Mouse (Mus musculus) liver, embryonic 12.5 days (tissue): ENCODE data around the gene Pcif1. TPM values are rescaled to one million over a fixed set of nuclear protein-coding genes. Genes with fewer than 3 reads are reported as not detected.
A peak's percentile ranks its signal among the peaks of the same experiment; 100 is the strongest.

ENCODE experiments used
- ATAC-seq: fragments of 200-750 bp; cut with Nextera tagmentation; 2 replicates; pipeline ENCODE4 v1.8.0; 2017; ENCODE audit warnings: moderate number of reproducible peaks, mild to moderate bottlenecking, moderate library complexity
- H3K27ac ChIP-seq: fragments of 300-500 bp; sonication (generic); 2 replicates; pipeline ENCODE4 v1.5.1; 2016; ENCODE audit warnings: mild to moderate bottlenecking
- H3K27me3 ChIP-seq: fragments of 300-500 bp; sonication (generic); replicated peaks from 2 replicates; pipeline ENCODE4 v1.6.1; 2016; ENCODE audit warnings: mild to moderate bottlenecking, moderate library complexity
- H3K36me3 ChIP-seq: fragments of 300-500 bp; sonication (generic); 2 replicates; pipeline ENCODE4 v1.6.1; 2016; ENCODE audit warnings: mild to moderate bottlenecking, moderate library complexity
- H3K4me1 ChIP-seq: fragments of 300-500 bp; sonication (generic); 2 replicates; pipeline ENCODE4 v1.6.1; 2016
- H3K4me2 ChIP-seq: fragments of 300-500 bp; sonication (generic); 2 replicates; pipeline ENCODE4 v1.6.1; 2016; ENCODE audit warnings: mild to moderate bottlenecking, moderate library complexity
- H3K4me3 ChIP-seq: fragments of 300-500 bp; sonication (generic); 2 replicates; pipeline ENCODE4 v1.5.1; 2016; ENCODE audit warnings: mild to moderate bottlenecking, moderate library complexity
- H3K9ac ChIP-seq: fragments of 300-500 bp; sonication (generic); 2 replicates; pipeline ENCODE4 v1.6.1; 2016; ENCODE audit warnings: mild to moderate bottlenecking, moderate library complexity
- H3K9me3 ChIP-seq: fragments of 300-500 bp; sonication (generic); replicated peaks from 2 replicates; pipeline ENCODE4 v1.6.1; 2016; ENCODE audit warnings: mild to moderate bottlenecking, moderate library complexity
- WGBS: fragments of 180-500 bp; shearing (Covaris S2); methylation state at CpG from one replicate; pipeline ENCODE4 v1.1.7; 2016; ENCODE audit not compliant: insufficient replicate concordance; 5-methylcytosine and 5-hydroxymethylcytosine counted together
- polyA plus RNA-seq: library from polyadenylated mRNA; unstranded; fragments of >200 nt; fragmentation: Nextera tagmentation; extraction: Ambion mirVana; gene quantifications from 2 replicates; pipeline ENCODE4 v1.2.1, GENCODE M21; 2016

Pcif1 gene
- polyA plus RNA-seq, 1 experiment from 2014 or later, result 48.6 TPM

DNA sequence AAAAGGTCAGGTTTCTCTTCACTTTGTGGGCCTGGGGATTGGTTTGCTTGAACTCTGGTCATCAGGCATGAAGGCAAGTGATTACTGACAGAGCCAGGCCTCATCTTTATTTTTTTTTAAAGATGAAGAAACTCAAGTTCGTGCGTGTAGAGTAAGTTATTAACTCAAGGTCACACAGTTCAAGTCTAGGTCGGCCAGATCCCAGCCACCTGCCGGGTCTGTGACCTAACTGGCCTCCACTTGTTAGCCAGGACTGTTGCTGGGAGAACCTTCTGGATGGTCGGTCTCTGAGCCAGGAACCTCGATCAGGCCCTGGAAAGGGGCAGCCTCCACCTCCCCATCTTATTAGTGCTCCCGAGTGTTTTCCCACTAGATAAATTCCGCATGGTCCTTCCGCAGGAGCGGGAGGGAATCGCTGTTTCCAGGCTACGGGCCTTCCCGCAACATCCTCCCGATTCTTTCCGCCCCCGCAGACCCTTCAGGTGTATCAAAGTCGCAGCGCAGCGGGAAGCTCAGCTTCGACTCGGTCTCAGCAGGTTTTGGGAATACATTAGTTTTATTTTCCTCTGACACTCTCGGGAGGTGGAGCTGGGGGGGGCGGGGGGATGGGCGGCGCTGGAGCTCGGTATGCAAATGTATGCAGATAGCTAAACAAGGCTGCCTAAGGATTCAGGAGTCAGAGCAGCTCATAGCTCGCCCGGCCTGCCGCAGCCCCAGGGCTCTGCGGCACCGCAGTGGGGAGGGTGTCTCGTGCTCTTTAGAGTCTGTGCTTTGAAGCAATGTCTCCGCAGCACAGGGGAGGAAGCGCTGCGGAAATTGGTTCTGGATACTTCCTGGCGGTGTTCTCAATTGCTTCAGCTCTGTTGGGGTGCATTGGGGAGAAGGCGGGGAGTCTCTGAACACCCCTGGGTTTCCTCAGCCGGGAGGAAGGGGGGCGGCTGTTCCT, 59.3 kb downstream of the Pcif1 start:
- Histone ChIP-seq H3K27ac (no peak overlapping the region), H3K4me3 (peak overlapping the region; percentile 29), H3K4me2 (peak overlapping the region; percentile 51), H3K4me1 (peaks cover 15% of the 10 kb centered on the region), H3K27me3 (peaks cover 99% of the 10 kb centered on the region), H3K9ac (no peak overlapping the region), H3K36me3 (no peaks in the 10 kb centered on the region), H3K9me3 (no peaks in the 10 kb centered on the region)
- ATAC-seq, result 0 out of 2 replicates have a peak, but pooled peaks have one; percentile 49
- WGBS, result 4% methylated on average over 39 of the region's 39 CpGs

DNA sequence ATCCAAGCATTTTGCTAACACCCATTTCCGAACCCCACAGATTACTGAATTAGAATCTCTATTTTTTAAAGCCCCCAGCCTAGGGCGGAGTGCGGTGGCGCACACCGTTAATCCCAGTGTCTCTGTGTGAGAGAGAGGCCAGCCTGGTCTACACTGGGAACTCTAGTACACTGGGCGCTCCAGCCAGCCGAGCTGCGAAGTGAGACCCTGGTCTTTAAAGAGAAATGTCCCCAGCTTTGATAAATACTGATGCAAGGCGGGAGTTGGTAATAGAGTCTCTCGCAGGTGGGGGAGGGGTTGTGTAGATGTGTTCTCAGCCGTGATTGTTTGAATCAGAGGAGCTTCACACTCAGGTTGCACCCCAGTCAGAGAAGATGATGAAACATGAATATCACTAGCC, 60.0 kb downstream of the Pcif1 start:
- Histone ChIP-seq H3K36me3 (no peaks in the 10 kb centered on the region), H3K9ac (no peak overlapping the region; the same call in 1 of the 2 replicates), H3K4me2 (peak overlapping the region; percentile 51), H3K4me3 (peak overlapping the region; percentile 29; the same call in 1 of the 2 replicates), H3K4me1 (peaks cover 15% of the 10 kb centered on the region), H3K9me3 (no peaks in the 10 kb centered on the region), H3K27me3 (peaks cover 99% of the 10 kb centered on the region), H3K27ac (no peak overlapping the region)
- ATAC-seq, result no peak
- WGBS, result 3% methylated on average over 11 of the region's 11 CpGs

DNA sequence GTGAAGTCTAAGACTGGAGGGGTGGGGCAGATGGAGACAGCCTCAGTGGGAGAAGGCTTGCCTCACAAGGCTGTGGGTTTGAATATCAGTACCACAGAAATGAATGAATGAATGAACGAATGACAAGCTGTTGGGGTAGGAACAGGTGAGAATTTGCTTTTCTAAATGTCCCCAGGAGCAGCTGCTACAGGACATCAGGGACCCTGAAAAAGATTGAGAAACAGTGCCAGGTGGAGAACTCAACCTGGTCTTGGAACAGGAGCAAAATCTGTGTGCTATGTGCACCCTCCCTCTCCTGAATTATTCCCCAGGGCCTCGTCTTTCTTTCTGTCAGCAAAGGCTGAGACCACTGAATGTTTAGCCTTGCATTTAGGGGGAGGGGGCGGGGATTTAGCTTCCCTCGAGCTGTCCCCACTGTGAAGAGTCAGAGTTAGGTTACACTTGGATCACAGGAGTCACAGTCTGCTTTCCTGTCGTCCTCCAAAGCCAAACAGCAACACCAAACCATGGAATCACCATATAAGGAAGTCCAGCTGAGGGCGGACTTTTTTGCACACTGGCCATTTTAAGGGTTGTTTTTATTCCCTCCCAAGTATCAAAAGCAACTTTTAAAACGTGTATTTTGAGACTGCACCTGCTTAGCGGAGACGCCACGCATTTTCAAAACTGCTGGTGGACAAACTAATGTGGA, 61.2 kb downstream of the Pcif1 start, which contains the start of gene Mmp9:
Gene Mmp9, plus strand, starts transcription at position 641 of the 691 bp plus-strand sequence.
- Histone ChIP-seq H3K27me3 (peaks cover 99% of the 10 kb centered on the region), H3K9me3 (no peaks in the 10 kb centered on the region), H3K4me1 (peaks cover 15% of the 10 kb centered on the region), H3K4me2 (no peak within 1 kb of the TSS), H3K36me3 (no peaks in the 10 kb centered on the region), H3K9ac (no peak within 1 kb of the TSS), H3K4me3 (no peak within 1 kb of the TSS), H3K27ac (no peak within 1 kb of the TSS)
- no peak for ATAC-seq
- WGBS, result 20% methylated on average over 10 of the region's 10 CpGs

DNA sequence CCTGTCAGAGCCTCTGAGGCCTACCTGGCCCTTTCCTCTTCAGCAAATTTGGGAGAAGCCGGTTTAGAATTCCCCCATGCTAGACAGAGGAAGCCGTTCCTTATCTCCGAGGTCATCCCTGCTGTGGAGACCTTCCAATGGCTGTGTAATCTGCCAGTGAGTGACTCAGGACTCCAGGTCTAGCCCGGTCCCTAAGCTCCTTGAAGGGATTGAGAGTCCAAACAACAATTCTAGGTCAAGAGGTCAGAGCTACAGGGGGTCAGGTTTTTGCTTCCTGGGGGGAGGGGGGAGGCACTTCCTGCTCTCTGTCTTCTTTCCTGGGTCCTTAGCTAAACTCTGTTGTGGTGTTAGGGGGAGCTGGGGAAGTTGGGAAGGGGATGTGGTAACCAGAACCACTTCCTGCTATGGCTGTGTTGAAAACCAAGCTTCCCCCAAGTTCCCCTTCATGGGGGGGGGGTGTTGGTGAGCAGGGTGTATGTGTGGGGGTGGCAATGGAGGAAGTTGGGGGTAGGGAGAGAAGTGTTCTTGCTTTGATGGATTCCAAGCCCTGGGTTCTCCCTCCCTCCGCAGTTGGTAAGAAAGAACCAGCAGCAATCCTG, 63.7 kb downstream of the Pcif1 start:
- H3K27me3 ChIP-seq, result peaks cover 99% of the 10 kb centered on the region
- peaks cover 15% of the 10 kb centered on the region for H3K4me1 ChIP-seq
- H3K9me3 ChIP-seq, result no peaks in the 10 kb centered on the region
- no peak for ATAC-seq
- no peak overlapping the region for H3K9ac ChIP-seq
- no peak overlapping the region for H3K4me3 ChIP-seq
- no peaks in the 10 kb centered on the region for H3K36me3 ChIP-seq
- H3K27ac ChIP-seq, result no peak overlapping the region
- WGBS, result 8% methylated on average over 5 of the region's 5 CpGs
- H3K4me2 ChIP-seq, result no peak overlapping the region

Other genes with a start within 250 kb of the Pcif1 start
- gene Wfdc16, start 240.5 kb upstream of the Pcif1 start, polyA plus RNA-seq, result not detected in 2 replicates
- gene Wfdc10, start 223.3 kb upstream of the Pcif1 start, polyA plus RNA-seq, result not detected in 2 replicates
- not detected in 2 replicates for gene Wfdc9, start 222.7 kb upstream of the Pcif1 start, polyA plus RNA-seq
- gene Wfdc11, start 205.2 kb upstream of the Pcif1 start, polyA plus RNA-seq, result not detected in 2 replicates
- not detected in 2 replicates for gene Wfdc13, start 194.2 kb upstream of the Pcif1 start, polyA plus RNA-seq
- not detected in 2 replicates for gene Spint4, start 180.8 kb upstream of the Pcif1 start, polyA plus RNA-seq
- gene Spint5, start 164.0 kb upstream of the Pcif1 start, polyA plus RNA-seq, result not detected in 2 replicates
- 0.48 and 0.93 TPM in 2 replicates for gene Wfdc3, start 133.4 kb upstream of the Pcif1 start, polyA plus RNA-seq
- gene Dnttip1, start 133.3 kb upstream of the Pcif1 start, polyA plus RNA-seq, result 56.9 and 61.0 TPM in 2 replicates
- 669 and 687 TPM in 2 replicates for gene Ube2c, start 109.4 kb upstream of the Pcif1 start, polyA plus RNA-seq
- gene Tnnc2, start 99.3 kb upstream of the Pcif1 start, polyA plus RNA-seq, result 0.66 and 1.8 TPM in 2 replicates
- gene Snx21, start 93.5 kb upstream of the Pcif1 start, polyA plus RNA-seq, result 5.5 TPM in 2 replicates
- 20.3 and 21.5 TPM in 2 replicates for gene Acot8, start 74.4 kb upstream of the Pcif1 start, polyA plus RNA-seq
- 4.8 and 5.9 TPM in 2 replicates for gene Zswim3, start 74.2 kb upstream of the Pcif1 start, polyA plus RNA-seq
- 8.9 and 9.1 TPM in 2 replicates for gene Zswim1, start 56.6 kb upstream of the Pcif1 start, polyA plus RNA-seq
- gene Spata25, start 50.8 kb upstream of the Pcif1 start, polyA plus RNA-seq, result not detected in 2 replicates
- 66.7 and 69.3 TPM in 2 replicates for gene Ctsa, start 46.4 kb upstream of the Pcif1 start, polyA plus RNA-seq
- 2.1 and 2.2 TPM in 2 replicates for gene Neurl2, start 45.8 kb upstream of the Pcif1 start, polyA plus RNA-seq
- gene Pltp, start 21.6 kb upstream of the Pcif1 start, polyA plus RNA-seq, result 8.4 and 8.7 TPM in 2 replicates
- 10.5 and 11.2 TPM in 2 replicates for gene Zfp335, start 32.5 kb downstream of the Pcif1 start, polyA plus RNA-seq
- gene Mmp9, start 61.5 kb downstream of the Pcif1 start, polyA plus RNA-seq, result 1.9 TPM in 2 replicates
- gene Slc12a5, start 81.5 kb downstream of the Pcif1 start, polyA plus RNA-seq, result 0.50 and 0.63 TPM in 2 replicates
- 33.2 and 34.4 TPM in 2 replicates for gene Ncoa5, start 155.6 kb downstream of the Pcif1 start, polyA plus RNA-seq
- gene Cd40, start 176.3 kb downstream of the Pcif1 start, polyA plus RNA-seq, result 3.2 and 3.9 TPM in 2 replicates
- not detected in 2 replicates for gene 1700025C18Rik, start 211.4 kb downstream of the Pcif1 start, polyA plus RNA-seq